Mouse (Mus musculus) cerebellum, adult (tissue): ENCODE data around the gene 2900026A02Rik.

Source experiments
- ATAC-seq: cut with Nextera tagmentation; 2 replicates; pipeline ENCODE4 v1.9.2; 2017; ENCODE audit warnings: mild to moderate bottlenecking, moderate library complexity, mixed read lengths; ENCODE audit not compliant: insufficient number of reproducible peaks, low FRiP score, low TSS enrichment

The 2900026A02Rik gene

DNA sequence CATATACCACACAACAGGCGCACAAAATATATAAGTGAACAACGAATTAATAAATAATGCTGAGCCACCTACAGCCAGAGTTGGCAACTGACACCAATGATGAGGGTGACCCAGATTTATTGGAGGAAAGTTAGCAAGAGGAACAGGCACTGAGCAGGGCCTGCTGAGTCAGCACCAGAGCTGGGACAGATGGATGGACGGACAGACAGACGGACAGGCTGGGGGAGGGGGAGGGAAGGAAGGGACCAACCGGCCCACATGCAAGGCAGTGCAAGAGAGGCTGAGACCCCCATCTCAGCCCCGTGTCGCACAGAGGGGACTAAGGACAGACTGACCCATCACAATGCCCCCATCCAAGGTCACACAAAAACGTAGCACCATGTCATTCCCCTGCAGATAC, 7.0 kb downstream of the 2900026A02Rik start:
- ATAC-seq, result no peak

DNA sequence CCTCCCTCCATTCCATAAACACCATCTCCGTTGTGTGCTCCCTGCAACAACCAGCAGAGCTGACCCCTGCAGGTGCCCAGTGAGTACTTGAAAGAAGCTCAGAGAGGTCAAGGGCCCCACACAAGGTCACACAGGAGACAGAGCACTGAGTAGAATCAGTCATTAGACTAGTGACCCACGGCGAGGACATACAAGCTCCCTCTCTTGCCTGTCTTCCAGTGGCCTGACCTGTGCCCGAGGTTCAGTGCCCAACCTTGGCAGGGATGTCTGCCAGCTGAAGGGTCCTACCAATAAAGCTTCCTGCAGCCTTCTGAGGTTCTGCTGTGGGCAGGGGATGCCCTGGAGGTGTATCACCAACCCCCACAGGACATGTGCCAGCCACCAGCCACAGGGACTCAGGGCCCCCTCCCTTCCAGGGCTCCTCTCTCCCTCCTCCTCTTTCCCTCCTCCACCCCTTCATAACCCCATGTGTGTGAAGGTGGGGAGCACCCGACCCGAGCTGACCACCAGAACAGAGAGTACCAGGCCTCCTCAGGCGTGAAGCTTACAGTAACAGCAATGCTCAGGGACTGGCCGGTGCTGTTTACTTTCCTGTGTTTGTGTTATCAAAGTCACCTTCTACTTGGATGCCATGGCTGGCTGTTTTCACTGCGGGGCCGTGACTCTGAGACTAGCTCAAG, 8.7 kb downstream of the 2900026A02Rik start:
- ATAC-seq, result no peak

DNA sequence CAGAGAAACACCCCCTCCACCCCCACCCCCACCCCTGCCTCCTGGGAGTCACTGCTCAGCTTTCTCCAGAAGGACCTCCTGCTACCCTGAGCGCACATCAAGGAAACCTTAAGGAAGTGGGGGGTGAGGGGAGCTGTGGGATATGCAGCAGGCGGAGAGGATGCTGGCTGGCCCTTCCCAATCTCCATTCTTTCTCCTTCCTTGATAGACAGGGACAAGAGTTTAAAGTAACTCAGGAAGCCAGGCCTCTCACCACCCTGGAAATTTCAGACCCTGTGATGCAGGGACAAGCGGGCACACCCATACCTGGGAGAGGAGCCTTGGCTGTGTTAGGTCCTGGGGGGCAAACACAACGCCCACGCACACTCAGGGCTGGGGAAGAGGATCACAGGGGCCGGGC, 10.7 kb downstream of the 2900026A02Rik start:
- ATAC-seq, result no peak

DNA sequence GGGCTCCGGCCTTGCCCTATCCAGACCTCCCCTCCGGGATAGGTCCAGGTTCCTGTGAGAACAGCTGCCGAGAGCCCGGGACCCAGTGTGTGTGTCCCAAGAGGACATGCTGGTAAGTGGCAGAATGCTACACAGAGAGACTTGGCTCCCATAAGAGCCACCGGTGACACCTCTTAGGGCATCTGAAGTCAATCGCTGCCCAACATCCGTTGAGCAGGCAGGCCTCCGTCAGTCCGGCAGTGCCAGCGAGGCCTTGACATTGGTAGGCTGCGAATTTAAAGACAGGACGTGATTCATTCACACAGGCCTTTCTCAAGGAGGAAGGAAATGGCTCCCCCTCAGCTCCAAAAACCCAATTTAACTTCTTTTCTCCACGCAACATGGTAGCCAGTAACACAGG, 11.1 kb downstream of the 2900026A02Rik start:
- no peak for ATAC-seq

GRCm38 (mm10) chr5:113209401-113209750, 11.7 kb downstream of the 2900026A02Rik start:
- ATAC-seq, result no peak

GRCm38 (mm10) chr5:113208622-113209400, 12.2 kb downstream of the 2900026A02Rik start:
- no peak for ATAC-seq

DNA sequence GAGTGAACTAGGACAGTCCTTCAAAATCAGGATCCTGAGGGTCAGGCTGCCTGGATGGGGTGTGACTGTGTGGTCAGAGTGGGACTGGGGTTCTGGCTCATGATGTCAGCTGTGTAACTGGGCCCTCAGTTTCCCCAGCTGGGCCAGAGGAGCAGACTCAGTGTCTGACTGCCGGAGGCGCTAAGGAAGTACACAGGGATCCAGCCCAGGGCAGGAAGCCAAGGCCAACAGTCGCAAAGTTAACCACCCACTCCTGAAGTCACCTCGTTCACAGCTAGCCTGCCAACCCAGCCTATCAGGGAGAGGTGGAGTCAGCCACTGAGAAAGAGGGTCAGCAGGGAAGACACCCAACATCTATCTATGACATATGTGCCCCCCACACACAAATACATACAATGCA, 13.0 kb downstream of the 2900026A02Rik start:
- no peak for ATAC-seq

DNA sequence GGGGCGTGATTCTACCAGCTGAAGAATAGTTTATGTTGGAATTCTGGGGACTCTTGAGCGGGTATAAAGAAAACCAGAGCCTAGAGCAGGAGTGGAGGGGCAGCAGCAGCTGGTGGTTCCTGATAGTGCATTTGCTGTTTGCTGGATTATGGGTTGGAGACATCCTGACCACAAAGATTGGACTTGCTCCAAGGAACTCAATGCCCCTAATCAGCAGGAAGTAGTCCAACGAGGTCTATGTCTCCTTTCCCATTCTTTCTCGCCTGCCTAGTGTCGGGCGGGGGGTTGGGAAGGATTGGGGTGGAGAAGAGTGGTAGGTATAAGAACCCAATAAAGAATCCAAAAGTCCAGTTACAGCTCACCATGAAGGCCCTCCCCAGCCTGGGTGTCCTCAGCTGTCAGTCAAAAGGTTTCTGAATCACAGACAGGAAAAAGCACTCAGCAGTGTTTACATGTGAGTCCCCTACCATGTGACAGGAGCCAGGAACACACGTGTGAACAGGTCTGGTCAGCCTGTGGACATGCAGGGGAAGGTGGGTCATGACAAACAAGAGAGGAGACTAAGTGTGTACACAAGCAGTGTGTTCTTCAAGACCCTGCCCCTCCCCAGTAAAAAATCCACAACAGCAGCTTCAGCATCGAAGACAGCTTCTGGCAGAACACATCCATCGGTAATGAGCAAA, 14.2 kb downstream of the 2900026A02Rik start:
- no peak for ATAC-seq

- no peak for ATAC-seq
Measured at GRCm38 (mm10) chr5:113204193-113204592, 16.8 kb downstream of the 2900026A02Rik start.

- no peak for ATAC-seq
Measured at GRCm38 (mm10) chr5:113199772-113200134, 21.3 kb downstream of the 2900026A02Rik start.

DNA sequence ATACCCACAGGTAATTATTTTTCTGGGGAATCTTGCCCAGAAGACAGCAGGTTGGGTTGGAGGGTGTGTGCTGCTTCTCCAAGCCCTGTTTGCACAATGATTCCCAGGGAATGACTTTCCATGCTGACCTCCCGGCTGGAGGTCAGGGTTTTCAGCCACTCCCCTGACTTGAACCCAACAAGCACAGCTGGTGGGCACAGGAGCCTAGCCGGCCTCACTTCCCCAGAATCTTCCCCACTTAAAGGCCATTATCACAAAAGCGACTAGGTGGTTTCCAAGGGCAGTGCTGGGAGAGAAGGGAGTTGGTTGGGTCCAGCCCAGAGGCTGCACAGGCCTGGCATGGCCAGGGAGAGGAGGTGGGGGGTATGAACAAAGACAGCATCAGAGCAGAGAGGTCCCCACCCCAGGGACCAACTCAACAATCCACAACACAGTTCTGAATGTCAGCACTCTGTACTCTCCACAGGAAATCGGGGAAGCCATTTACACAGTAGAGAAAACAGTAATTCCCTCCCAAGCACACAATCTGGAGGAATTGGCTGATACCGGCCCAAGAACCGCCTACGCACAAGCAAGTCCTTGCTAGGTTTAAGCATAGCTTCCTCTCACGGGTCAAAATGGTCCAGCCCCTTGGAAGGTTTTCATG, 21.8 kb downstream of the 2900026A02Rik start:
- ATAC-seq, result no peak

- no peak for ATAC-seq
Measured at GRCm38 (mm10) chr5:113196916-113197794, 23.9 kb downstream of the 2900026A02Rik start.

- no peak for ATAC-seq
Measured at GRCm38 (mm10) chr5:113195907-113196306, 25.1 kb downstream of the 2900026A02Rik start.

DNA sequence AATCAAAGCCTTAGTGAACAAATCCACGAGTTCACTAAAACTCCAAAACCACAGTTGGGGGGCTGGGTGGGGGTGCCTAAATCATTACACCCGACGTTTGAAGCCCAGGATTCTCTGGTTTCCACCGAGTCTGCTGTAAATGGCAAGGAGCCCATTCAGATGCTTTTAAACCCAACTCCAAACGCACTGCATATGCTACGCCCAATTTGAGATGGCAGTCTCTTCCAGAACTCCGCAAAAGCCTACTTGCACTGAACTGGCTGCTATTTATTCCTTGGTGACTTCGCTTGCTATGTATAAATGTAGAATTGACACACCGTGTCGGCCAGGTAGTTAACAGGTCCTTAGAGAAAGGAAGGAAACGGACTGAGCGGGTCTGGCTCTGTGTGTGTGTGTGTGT, 25.6 kb downstream of the 2900026A02Rik start:
- no peak for ATAC-seq

DNA sequence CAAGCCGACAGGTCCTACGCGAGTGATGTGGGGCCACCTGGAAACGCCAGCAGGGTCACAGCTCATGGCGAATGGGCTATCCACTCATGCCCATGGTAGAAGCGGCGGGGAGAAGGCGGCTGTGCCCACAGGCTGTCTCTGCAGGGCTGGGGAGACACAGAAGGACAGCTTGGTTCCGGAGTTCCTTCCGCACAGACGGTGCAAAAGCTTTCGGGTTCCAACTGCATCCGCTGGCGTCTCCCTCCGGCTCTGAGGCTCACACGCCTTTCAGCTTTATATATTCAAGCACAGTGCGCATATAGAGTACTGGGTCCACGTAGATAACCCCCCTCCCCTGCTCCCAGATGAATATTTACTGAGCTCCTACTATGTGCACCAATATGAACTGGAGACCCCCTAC, 27.3 kb downstream of the 2900026A02Rik start:
- ATAC-seq, result no peak

DNA sequence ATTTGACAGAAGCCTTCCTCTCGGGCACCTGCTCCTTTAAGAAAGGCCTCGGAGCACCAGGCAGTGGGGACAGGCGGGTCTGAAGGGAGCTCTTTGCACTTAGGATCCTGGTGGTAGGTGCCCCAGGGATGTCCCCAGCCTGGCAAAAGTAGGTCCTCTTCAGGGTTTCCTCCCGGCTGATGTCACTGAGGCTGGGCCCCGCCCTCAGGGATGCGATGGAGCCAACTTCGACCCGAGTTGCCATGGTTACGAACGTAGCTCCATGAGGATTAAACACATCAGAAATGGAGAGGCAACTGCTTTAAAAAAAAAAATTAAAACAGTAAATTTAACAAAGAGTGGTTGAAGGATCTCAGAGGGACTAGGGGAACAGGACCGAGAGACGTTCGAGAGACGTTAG, 29.1 kb downstream of the 2900026A02Rik start:
- ATAC-seq, result no peak

GRCm38 (mm10) chr5:113190558-113190957, 30.5 kb downstream of the 2900026A02Rik start:
- no peak for ATAC-seq

DNA sequence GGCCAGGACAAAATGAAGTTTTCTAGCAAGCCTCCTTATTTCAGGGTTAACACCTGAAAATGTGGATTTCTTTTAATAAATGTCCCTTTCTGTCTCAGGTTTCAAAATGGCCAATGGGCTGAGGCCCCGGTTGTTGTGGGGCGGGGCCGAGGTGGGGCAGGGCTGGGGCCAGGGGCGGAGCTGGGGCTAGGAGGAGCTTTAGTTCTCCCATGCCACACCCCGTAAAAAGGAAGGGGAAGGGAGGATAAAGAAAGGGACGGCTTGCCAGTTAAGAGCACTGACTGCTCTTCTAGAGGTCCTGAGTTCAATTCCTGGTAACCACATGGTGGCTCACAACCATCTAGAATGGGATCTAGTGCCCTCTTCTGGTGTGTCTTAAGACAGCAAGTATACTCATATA, 39.6 kb downstream of the 2900026A02Rik start:
- ATAC-seq, result no peak

GRCm38 (mm10) chr5:113180755-113181154, 40.3 kb downstream of the 2900026A02Rik start:
- ATAC-seq, result no peak
